Comparison of ENCODE assay signal across 8 mouse cellular contexts in genomic region chr2:63049884-63050283, GRCm38 (mm10).
"Had no signal": no experiment of that assay in that cellular context is flagged by ENCODE, and none has a peak within 500 bp of the region (broad histone marks: within the 10 kb centered on the region; RNA-seq: fewer than 3 reads in every experiment).

No protein-coding gene starts in this region.

- DNase-seq: liver, postnatal 0 days; lung, adult 2 months; lung, postnatal 14 days; lung, postnatal 36 days; right cerebral cortex, postnatal 14 days; thymus, adult 2 months; thymus, postnatal 25 days; thymus, postnatal 4 days had no signal
